Mouse (Mus musculus) bone marrow macrophage, adult 2 months (primary cell): ENCODE measurements around the gene Klk12.

ENCODE experiments used
- CTCF ChIP-seq: IDR thresholded peaks from 2 replicates; pipeline ENCODE4 v1.5.1; 2012; ENCODE audit warnings: low read depth, mild to moderate bottlenecking, low read length, moderate library complexity
- POLR2A ChIP-seq: IDR thresholded peaks from 2 replicates; pipeline ENCODE4 v1.6.1; 2012; ENCODE audit warnings: mild to moderate bottlenecking, low read depth, low read length, borderline replicate concordance

DNA sequence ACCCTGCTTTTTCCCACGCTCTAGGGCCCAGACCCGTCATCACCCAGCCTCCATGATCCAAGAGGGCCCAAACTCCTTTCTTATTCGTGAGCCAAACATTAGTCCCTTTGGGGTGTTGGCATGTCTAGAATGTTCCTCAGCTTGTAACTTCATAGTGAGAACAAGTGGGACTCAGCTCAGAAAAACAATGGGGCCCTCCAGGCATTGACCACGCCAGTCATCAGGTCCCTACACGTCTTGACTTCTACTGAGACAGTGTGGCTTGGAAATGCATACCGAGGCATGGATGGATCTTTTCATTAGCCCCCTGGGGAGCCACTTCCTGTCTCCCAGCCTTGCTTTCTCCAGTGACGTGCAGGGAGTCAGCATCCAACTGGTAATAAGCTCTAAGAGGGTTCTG lies 31.2 kb downstream of the Klk12 start:
- TF ChIP-seq POLR2A: no peak
- no peak for TF ChIP-seq CTCF
